Comparison of ENCODE assay signal across 8 mouse cellular contexts in the genomic region with DNA sequence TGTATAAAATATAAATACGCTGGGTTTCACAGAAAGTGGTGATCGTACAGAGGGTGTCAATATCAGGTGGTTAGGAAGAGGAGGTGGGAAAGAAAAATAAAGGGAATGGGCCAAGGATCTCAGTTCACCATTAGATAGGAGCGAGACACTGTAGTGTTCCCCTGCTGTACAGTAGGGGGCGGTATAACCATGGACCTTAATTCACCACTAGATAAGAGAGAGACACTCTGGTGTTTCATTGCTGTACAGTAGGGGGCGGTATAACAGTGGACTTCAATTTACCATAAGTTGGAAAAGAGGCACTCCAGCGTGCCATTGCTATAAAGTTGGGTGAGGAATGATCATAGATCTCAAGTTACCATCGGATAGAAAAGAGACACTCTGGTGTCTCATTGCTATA.
DNase-seq lines count a peak whose midpoint lies in the region; ATAC-seq and TF ChIP-seq lines count a peak whose summit lies in the region.

No protein-coding gene starts in this region.

- TF ChIP-seq EP300 in MEL (IDR thresholded peaks at IDR 0.05; ENCODE audit: low read depth in 1 of 2, low read length in 2 of 2), result no peak

- TF ChIP-seq POLR2A in MEL (IDR thresholded peaks at IDR 0.05; ENCODE audit: control insufficient read depth in 1 of 2, insufficient read depth in 1 of 2, low read depth in 1 of 2, low read length in 2 of 2, poor library complexity in 1 of 2), result no peak

- TF ChIP-seq CTCF in MEL (IDR thresholded peaks at IDR 0.05 in 2 of 3, conservative IDR thresholded peaks at IDR 0.05 in 1 of 3; ENCODE audit: control insufficient read depth in 1 of 3, insufficient read depth in 1 of 3, low read depth in 2 of 3, low read length in 3 of 3, poor library complexity in 1 of 3, severe bottlenecking in 1 of 3), result peak in 2 of 3 experiments; percentile 48 to 54; a peak in 4 of 6 replicates

- peak; percentile 0 to 3 for DNase-seq in B cell, adult 2 months
- peak; percentile 33 for DNase-seq in MEL (ENCODE audit: low read depth, low spot score)
- DNase-seq in cerebellum, adult 9-10 months, result peak; percentile 45
- DNase-seq in layer of hippocampus, adult 11-12 months (ENCODE audit: low spot score), result peak; percentile 57
- peak; percentile 47 for DNase-seq in lung, postnatal 14 days
- DNase-seq in testis, postnatal 14 days (ENCODE audit: low spot score), result peak; percentile 60

- H3K79me2 ChIP-seq in MEL (ENCODE audit: control insufficient read depth, insufficient read depth, low read length, poor library complexity), result no peaks in the 10 kb centered on the region

- no peaks in the 10 kb centered on the region for H3K27me3 ChIP-seq in MEL (ENCODE audit: control insufficient read depth in 1 of 2, insufficient read depth in 2 of 2, low read length in 2 of 2)

- no peaks in the 10 kb centered on the region for H3K4me1 ChIP-seq in MEL (ENCODE audit: control insufficient read depth in 1 of 2, insufficient read depth in 2 of 2, low read length in 2 of 2)

- peak; percentile 86 for ATAC-seq in granulocyte monocyte progenitor cell, adult 5-6 weeks (replicated peaks; ENCODE audit: poor library complexity, severe bottlenecking)
- no peak for ATAC-seq in inflammation-experienced regulatory T-cells, adult 6 months

- no peaks in the 10 kb centered on the region for H3K9me3 ChIP-seq in MEL (replicated peaks; ENCODE audit: insufficient read depth, low read length)

- no peak overlapping the region for H3K9ac ChIP-seq in MEL (ENCODE audit: control insufficient read depth, low read depth, low read length, poor library complexity, severe bottlenecking)

- H3K27ac ChIP-seq in MEL (ENCODE audit: control insufficient read depth, low read depth, low read length), result no peak overlapping the region

- TF ChIP-seq RAD21 in MEL (IDR thresholded peaks at IDR 0.05; ENCODE audit: low read depth, low read length), result peak; percentile 18

- H3K36me3 ChIP-seq in MEL (ENCODE audit: control insufficient read depth in 1 of 2, insufficient read depth in 2 of 2, low read length in 2 of 2), result no peaks in the 10 kb centered on the region

- no peak overlapping the region for H3K4me3 ChIP-seq in MEL (ENCODE audit: control insufficient read depth in 1 of 2, insufficient read depth in 1 of 2, low read depth in 2 of 2, low read length in 2 of 2)

TF ChIP-seq in MEL, 35 proteins besides CTCF, POLR2A, EP300 and RAD21:
- TF ChIP-seq ELF1 (IDR thresholded peaks at IDR 0.05; ENCODE audit: low read depth, low read length), result no peak
- no peak for TF ChIP-seq MYC (IDR thresholded peaks at IDR 0.05; ENCODE audit: low read depth, low read length)
- TF ChIP-seq SMC3 (IDR thresholded peaks at IDR 0.05; ENCODE audit: low read depth, low read length), result 0 out of 2 replicates have a peak, but pooled peaks have one; percentile 11
- TF ChIP-seq GATA1 (IDR thresholded peaks at IDR 0.05; ENCODE audit: low read depth, low read length), result 0 out of 2 replicates have a peak, but pooled peaks have one; percentile 9
TF ChIP-seq in MEL: peak in this region for 2.

Comparison
In these comparisons a context has a peak if more than half of its experiments do, and no peak if none do; other contexts are left out.
1. DNase-seq: peak in every context shown above with its lines; median percentile 60 in testis, postnatal 14 days; 57 in layer of hippocampus, adult 11-12 months; 47 in lung, postnatal 14 days; 45 in cerebellum, adult 9-10 months; 33 in MEL; 2 in B cell, adult 2 months.